Mouse (Mus musculus): Measurements from ENCODE around the gene Hsf2bp.

Gene Hsf2bp

DNA sequence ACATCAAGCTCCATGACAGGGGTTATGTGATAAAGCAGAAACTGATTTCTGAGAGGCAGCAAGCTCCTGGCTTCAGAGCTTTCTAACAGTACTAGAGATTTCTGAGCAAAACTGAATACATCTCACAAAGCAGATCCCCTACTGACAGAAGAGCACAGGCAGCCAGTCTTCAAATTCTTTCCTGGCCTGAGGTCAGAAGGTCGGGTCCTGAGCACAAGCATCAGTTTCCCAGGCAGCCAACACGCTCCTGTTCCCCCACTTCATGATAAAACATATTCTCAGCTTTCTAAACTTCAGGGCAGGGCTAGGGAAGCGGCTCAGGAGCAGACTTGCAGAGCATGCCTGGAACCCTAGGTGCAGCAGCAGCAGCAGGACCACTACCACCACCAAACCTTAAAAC, 52.7 kb downstream of the Hsf2bp start:
- no peak for DNase-seq (ENCODE audit: low read depth, low spot score)

GRCm38 (mm10) chr17:31982326-31983190, 53.6 kb downstream of the Hsf2bp start:
- peak; percentile 66 for DNase-seq (ENCODE audit: low read depth, low spot score)

DNA sequence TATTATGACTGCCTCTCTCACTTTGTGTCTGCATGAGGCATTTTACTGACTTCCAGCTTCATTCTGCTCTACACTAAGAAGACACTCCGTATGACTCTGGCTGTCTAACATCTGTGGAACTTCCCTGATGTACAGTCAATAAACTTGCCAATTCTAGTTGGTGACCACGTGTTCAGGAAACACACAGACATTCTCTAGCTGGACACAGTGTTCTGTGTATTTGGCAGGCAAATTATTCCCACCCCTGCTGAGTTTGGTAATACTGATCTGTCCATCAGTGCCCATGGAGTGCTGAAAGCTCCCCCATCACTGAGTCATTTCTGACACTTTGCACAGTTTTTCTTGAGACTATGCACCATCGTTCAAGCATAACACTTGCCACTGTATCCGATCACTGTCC, 56.3 kb downstream of the Hsf2bp start:
- no peak for DNase-seq (ENCODE audit: low read depth, low spot score)

DNA sequence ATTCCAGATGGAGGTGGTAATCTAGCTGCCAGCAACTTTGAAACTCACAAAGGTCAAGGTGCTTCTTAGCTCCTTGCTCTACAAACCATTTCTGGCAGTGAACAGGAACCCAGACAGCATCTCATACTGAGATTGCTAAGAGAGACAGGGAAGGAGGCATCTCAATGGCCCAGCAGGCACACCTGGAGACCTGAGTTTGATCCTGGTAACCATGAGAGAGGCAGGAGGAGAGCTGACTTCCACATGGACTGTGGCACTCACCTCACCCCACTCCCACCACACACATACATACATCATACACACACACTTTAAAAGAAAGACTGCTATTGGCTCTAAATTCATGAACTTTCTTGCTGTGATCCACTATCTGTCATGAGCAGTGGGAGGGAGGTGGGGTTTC, 59.0 kb downstream of the Hsf2bp start:
- DNase-seq (ENCODE audit: low read depth, low spot score): no peak

- DNase-seq (ENCODE audit: low read depth, low spot score): no peak
Observed at GRCm38 (mm10) chr17:31976501-31976900, 59.6 kb downstream of the Hsf2bp start.

DNA sequence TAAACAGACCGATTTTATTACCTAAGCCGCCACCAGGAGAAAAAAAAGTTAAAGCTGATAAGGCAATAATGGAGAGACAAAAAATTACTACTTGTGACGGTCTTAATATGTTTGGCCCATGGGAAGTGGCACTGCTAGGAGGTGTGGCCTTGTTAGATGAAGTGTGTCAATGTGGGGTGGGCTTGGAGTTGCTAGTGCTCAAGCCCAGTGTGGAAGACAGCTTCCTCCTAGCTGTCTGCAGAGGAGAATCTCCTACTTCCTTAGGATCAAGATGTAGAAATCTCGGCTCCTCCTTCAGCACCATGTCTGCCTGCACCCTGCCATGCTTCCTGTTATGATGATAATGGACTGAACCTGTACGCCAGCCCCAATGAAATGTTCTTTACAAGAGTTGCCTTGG, 61.5 kb downstream of the Hsf2bp start:
- DNase-seq (ENCODE audit: low read depth, low spot score): peak; percentile 39

DNA sequence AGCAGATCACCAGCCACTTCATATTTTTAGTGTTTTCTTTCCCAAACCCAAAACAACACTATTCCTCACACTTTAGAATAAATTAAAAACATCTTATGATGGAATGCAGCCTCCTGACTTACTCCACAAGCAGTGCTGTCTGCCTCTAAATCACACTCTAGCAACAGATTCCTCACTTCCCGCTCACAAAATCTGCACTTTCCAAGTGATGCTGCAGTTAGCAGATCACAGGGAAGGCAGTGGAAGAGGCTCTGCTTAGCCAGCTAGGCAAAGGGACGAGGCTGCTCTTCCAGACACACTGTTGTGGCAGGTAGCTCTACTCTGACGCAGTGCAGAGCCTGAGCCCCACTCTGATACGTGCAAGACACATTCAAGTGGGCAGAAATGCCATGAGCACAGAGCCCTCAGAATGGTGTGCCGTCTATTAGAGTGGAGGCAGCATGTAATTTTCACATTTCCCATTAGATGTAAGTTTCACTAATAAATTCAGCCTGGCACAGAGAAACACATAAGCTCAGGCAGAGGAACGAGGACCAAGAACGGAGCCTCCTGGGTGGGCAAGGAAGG, 62.4 kb downstream of the Hsf2bp start:
- DNase-seq (ENCODE audit: low read depth, low spot score): no peak

- no peak for DNase-seq (ENCODE audit: low read depth, low spot score)
Observed at GRCm38 (mm10) chr17:31970890-31971289, 65.3 kb downstream of the Hsf2bp start.

GRCm38 (mm10) chr17:31968801-31969200, 67.3 kb downstream of the Hsf2bp start:
- DNase-seq (ENCODE audit: low read depth, low spot score): no peak

- DNase-seq (ENCODE audit: low read depth, low spot score): no peak
Observed at GRCm38 (mm10) chr17:31967311-31967710, 68.8 kb downstream of the Hsf2bp start.

DNA sequence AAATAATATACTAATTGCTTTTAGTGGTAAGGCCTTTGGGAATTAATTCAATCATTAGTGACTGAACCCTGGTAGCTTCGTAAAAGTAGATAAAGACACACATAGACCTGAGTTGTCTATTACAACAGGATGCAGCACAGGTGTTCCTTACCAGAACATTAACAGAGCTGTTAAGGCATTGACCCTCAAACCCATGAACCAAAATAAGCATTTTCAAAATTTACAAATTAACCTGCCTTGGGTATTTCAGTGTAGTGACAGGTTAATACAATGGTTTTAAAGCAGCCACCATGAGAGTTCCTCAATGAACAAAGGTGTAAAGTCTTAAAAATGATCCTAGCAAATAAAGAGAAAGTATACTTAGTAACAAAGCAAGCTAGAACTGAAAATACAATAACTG, 69.6 kb downstream of the Hsf2bp start:
- DNase-seq (ENCODE audit: low read depth, low spot score): no peak

GRCm38 (mm10) chr17:31965623-31966022, 70.5 kb downstream of the Hsf2bp start:
- no peak for DNase-seq (ENCODE audit: low read depth, low spot score)

DNA sequence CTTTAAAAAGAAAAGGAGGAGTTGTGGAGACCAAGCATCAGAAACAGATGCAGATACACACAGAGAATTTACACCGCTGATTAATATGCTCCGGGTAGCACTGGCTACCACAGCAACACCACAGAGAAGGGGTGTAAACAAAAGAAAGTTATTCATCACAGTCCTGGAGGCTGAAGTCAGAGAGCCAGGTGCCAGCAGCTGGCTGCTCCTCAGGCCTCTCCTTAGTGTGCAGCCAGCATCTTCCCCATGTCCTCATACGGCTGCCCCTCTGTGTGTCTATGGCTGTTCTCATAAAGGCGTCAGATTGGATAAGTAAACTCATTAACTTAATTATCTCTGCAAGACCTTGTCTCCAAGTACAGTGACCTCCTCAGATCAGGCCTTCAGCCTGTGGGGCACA, 73.2 kb downstream of the Hsf2bp start:
- no peak for DNase-seq (ENCODE audit: low read depth, low spot score)

- no peak for DNase-seq (ENCODE audit: low read depth, low spot score)
Observed at GRCm38 (mm10) chr17:31962281-31962680, 73.9 kb downstream of the Hsf2bp start.

GRCm38 (mm10) chr17:31954551-31955140, 81.5 kb downstream of the Hsf2bp start:
- DNase-seq (ENCODE audit: low read depth, low spot score): no peak

DNA sequence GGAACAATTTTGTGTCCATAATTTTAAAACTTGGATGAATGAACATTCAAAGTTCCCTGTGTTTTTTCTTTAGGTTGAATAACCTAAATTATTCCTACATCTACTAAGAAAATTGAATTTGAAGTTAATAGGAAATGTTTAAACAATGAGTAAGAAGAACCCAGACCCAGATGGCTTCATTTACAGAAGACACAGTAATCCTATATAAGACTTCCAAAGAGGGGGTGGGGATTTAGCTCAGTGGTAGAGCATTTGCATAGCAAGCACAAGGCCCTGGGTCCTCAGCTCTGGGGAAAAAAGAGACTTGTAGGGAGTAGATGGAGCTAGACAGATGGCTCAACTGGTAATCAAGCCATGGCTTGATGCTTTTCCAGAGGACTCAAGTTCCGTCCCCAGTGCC, 87.1 kb downstream of the Hsf2bp start:
- no peak for DNase-seq (ENCODE audit: low read depth, low spot score)

DNA sequence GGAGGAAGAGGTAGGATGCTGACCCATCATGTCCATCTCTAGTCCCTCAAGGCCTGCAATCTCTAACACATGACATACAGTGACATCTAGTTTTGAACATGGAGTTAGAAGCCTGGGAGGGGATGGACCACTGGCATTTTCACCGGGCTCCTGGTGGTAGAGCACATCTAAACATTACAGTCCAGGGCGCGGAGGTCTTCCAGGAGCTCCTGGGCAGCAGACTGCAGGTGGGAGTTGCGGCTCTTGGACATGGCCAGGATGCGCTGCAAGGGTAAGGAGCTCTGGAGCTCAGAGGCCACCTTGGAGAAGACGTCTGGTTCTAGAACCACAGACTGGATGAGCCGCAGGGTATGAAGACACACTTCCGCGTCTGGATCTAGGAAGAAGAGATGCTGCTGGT, 89.7 kb downstream of the Hsf2bp start:
- DNase-seq (ENCODE audit: low read depth, low spot score): no peak

DNA sequence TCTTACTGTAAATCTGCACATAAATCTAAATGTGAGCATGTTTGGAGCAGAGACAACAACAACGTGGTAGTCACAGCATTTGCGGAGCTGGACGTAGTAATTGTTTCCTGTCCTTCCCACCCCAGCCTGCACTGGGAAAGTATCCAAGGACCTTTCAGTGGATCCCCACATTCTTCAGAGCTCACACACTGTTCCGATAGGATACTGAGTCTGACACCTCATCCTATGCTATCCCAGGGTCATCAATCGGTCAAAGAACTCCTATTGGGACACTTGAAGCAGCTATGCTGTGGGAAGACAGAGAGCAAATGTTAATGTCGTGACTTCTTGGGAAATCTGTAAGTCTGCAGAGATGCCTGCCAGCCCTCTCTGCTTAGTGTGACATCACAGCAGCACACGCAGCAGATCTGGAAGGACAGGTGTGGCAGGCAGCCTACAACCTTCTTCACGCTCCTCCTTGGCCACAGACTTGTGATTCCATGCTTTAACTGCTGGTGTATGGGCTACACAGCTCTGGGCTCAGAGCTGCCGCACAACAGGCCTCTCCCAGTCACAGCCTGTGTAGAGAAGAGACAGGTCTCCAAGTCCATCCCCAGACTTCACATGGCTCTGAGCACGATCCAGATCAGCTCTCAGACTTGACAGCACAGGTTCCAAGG, 92.1 kb downstream of the Hsf2bp start:
- DNase-seq (ENCODE audit: low read depth, low spot score): no peak

- DNase-seq (ENCODE audit: low read depth, low spot score): no peak
Observed at GRCm38 (mm10) chr17:31941616-31942015, 94.5 kb downstream of the Hsf2bp start.

DNA sequence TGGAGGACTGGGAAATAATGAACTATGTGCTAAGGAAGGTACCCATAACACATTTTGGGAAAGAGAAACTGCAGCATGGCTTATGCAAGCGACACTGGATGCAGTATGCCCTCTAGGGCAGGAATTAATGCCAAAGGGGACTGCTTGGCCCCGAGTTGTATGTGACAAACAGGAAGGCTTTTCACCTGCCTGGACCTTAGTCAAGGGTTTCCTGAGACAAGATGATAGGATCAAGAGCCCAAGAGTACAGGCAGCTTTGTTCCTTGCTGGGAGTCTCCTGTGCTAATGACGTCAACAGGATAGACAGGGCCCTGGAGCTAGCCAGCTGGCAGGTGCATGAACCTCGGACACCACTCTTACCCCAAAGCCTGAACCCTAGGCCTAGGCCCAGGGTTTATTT, 95.5 kb downstream of the Hsf2bp start:
- DNase-seq (ENCODE audit: low read depth, low spot score): no peak

DNA sequence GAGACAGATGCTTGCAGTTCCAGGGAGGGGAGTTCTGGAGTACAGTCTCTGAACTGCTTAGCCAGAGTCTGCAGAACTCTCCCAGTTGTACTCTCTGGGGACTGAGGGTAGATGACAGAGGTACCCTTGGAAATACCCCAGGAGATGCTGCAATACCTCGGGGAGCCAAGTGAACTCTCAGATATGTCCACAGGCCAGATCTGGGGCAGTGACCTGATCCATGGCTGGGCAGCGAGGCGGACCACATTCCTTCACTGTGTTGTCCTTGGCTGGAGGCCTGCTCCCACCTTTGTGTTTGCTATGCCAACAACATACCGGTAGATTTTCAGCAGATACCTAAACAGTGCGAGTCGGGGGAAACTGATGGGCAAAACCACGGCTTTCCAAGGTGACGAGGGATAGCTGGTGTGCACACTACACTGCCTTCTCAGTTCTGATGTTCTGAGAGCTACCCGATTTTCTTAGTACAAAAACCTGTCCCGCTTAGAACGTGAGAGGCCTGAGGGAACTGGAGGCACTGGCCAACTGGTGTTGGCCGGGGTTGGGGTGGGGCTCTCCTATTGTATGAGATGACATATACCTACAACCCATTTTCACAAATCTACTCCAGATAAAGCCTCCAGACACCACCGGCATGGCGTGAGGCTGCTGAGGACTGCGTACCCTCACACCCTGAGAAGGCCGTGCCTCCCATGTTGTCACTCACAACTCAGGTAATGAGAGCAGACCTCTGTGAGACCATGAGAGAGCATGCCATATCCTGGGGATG, 96.7 kb downstream of the Hsf2bp start:
- DNase-seq (ENCODE audit: low read depth, low spot score): no peak
